Mouse (Mus musculus): ENCODE measurements around the gene Nup188.
A peak's percentile ranks its signal among the peaks of the same experiment; 100 is the strongest.

Gene Nup188

GRCm38 (mm10) chr2:30385591-30385990 is 99.4 kb downstream of the Nup188 start:
- DNase-seq (ENCODE audit: low spot score in 2 of 2) = no peak

GRCm38 (mm10) chr2:30386913-30387312 is 100.7 kb downstream of the Nup188 start:
- no peak for DNase-seq (ENCODE audit: low spot score in 2 of 2)

- DNase-seq (ENCODE audit: low spot score in 2 of 2) = no peak
These were observed 102.8 kb downstream of the Nup188 start for GRCm38 (mm10) chr2:30389000-30389399.

GRCm38 (mm10) chr2:30392114-30392576 is 105.9 kb downstream of the Nup188 start, which contains the start of gene Dolpp1:
TSS of gene Dolpp1 (plus strand) at chr2:30392254.
- peak; percentile 99 for DNase-seq (ENCODE audit: low spot score in 2 of 2)

- DNase-seq (ENCODE audit: low spot score in 2 of 2) = no peak
These were observed 106.6 kb downstream of the Nup188 start for GRCm38 (mm10) chr2:30392577-30393369.

GRCm38 (mm10) chr2:30393370-30393656 is 107.1 kb downstream of the Nup188 start:
- no peak for DNase-seq (ENCODE audit: low spot score in 2 of 2)
